Mouse (Mus musculus) myocyte (in vitro differentiated cells): ENCODE measurements around the gene St6galnac3. TPM values are rescaled to one million over a fixed set of nuclear protein-coding genes. Genes with fewer than 3 reads are reported as not detected.

Experiments
- H3K27me3 ChIP-seq: one replicate; pipeline ENCODE4 v1.6.1; 2011; ENCODE audit not compliant: control insufficient read depth, insufficient read depth, insufficient read length
- H3K36me3 ChIP-seq: one replicate; pipeline ENCODE4 v1.6.1; 2011; ENCODE audit not compliant: control insufficient read depth, insufficient read depth
- H3K4me2 ChIP-seq: one replicate; pipeline ENCODE4 v1.6.1; 2011; ENCODE audit warnings: low read depth, control low read depth
- H3K4me3 ChIP-seq: one replicate; pipeline ENCODE4 v1.5.1; 2011; ENCODE audit warnings: mild to moderate bottlenecking, control low read depth, moderate library complexity
- H3K79me2 ChIP-seq: one replicate; pipeline ENCODE4 v1.6.1; 2011; ENCODE audit not compliant: control insufficient read depth, insufficient read depth
- H3ac ChIP-seq: one replicate; pipeline ENCODE4 v1.6.1; 2011; ENCODE audit not compliant: control insufficient read depth, insufficient read length
- CEBPB ChIP-seq: IDR thresholded peaks from 2 replicates; pipeline ENCODE4 v1.6.1; 2011; ENCODE audit warnings: mild to moderate bottlenecking, moderate library complexity; ENCODE audit not compliant: poor library complexity, insufficient read depth, severe bottlenecking
- E2F4 ChIP-seq: IDR thresholded peaks from one replicate; pipeline ENCODE4 v1.6.1; 2011; ENCODE audit warnings: mild to moderate bottlenecking, control low read depth, moderate library complexity; ENCODE audit not compliant: insufficient read depth
- MAX ChIP-seq: IDR thresholded peaks from one replicate; pipeline ENCODE4 v1.6.1; 2011; ENCODE audit warnings: low read depth, mild to moderate bottlenecking, control low read depth
- MYOD1 ChIP-seq, 3 experiments: IDR thresholded peaks; one replicate each; pipeline ENCODE4 v1.6.1; 2011; ENCODE audit warnings: control low read depth in 2 of 3, low read depth in 2 of 3, mild to moderate bottlenecking in 2 of 3, moderate library complexity in 1 of 3; ENCODE audit not compliant: insufficient read length in 2 of 3, control insufficient read depth in 1 of 3
- MYOG ChIP-seq, 3 experiments: IDR thresholded peaks; one replicate each; pipeline ENCODE4 v1.6.1; 2011; ENCODE audit warnings: control low read depth in 2 of 3, low read depth in 2 of 3, mild to moderate bottlenecking in 2 of 3; ENCODE audit not compliant: insufficient read length in 2 of 3, control insufficient read depth in 1 of 3, insufficient read depth in 1 of 3
- POLR2A ChIP-seq: IDR thresholded peaks from one replicate; pipeline ENCODE4 v1.6.1; 2011; ENCODE audit warnings: low read depth, mild to moderate bottlenecking, control low read depth, moderate library complexity; ENCODE audit not compliant: insufficient read length
- POLR2AphosphoS2 ChIP-seq: IDR thresholded peaks from one replicate; pipeline ENCODE4 v1.6.1; 2011; ENCODE audit warnings: low read depth, control low read depth; ENCODE audit not compliant: insufficient read length
- REST ChIP-seq: IDR thresholded peaks from one replicate; pipeline ENCODE4 v1.6.1; 2011; ENCODE audit warnings: mild to moderate bottlenecking, control low read depth, moderate library complexity; ENCODE audit not compliant: insufficient read depth, insufficient read length
- SRF ChIP-seq: IDR thresholded peaks from one replicate; pipeline ENCODE4 v1.6.1; 2011; ENCODE audit warnings: low read depth; ENCODE audit not compliant: control insufficient read depth, insufficient read length
- TCF12 ChIP-seq: IDR thresholded peaks from one replicate; pipeline ENCODE4 v1.6.1; 2011; ENCODE audit warnings: mild to moderate bottlenecking, control low read depth; ENCODE audit not compliant: poor library complexity, insufficient read depth, severe bottlenecking
- TCF3 ChIP-seq: IDR thresholded peaks from one replicate; pipeline ENCODE4 v1.6.1; 2011; ENCODE audit warnings: low read depth, control low read depth; ENCODE audit not compliant: insufficient read length
- USF1 ChIP-seq: IDR thresholded peaks from one replicate; pipeline ENCODE4 v1.6.1; 2011; ENCODE audit warnings: low read depth, mild to moderate bottlenecking, control low read depth, moderate library complexity
- polyA plus RNA-seq: library from polyadenylated mRNA; unstranded; fragments of >200 nt; fragmentation: generic; extraction: Trizol; gene quantifications from one replicate; pipeline ENCODE4 v1.2.1, GENCODE M21; 2012; ENCODE audit warnings: missing spikeins

St6galnac3 gene
- polyA plus RNA-seq, 1 experiment, result not detected

DNA sequence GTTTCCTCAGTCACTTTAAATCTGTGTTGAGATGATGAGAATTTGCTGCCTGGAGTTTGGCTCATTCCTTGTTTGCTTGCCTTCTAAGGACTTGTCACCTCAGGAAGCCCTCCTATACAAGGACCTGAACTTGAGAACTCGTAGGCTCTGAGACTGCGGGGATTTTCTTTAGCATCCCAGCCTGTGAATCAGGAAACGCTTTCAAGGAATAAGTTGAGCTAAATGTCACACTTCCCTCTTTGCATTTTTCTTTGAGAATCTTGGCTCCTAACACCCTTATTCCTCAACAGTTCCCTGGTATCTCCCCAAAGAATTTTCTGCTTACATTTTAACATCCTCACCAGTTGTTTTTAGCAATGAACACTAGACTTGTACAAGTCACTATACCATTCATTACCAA lies 539.9 kb downstream of the St6galnac3 start:
- Histone ChIP-seq H3K27me3 (no peaks in the 10 kb centered on the region), H3ac (no peak overlapping the region), H3K36me3 (no peaks in the 10 kb centered on the region), H3K4me2 (no peak overlapping the region), H3K4me3 (no peak overlapping the region), H3K79me2 (no peaks in the 10 kb centered on the region)
- TF ChIP-seq TCF3 (no peak), MYOD1 (IDR thresholded peaks at IDR 0.05; ENCODE audit: control insufficient read depth in 1 of 3, insufficient read length in 2 of 3, low read depth in 2 of 3) (no peak), SRF (no peak), POLR2A (no peak), REST (no peak), MAX (no peak), CEBPB (no peak), TCF12 (no peak)

DNA sequence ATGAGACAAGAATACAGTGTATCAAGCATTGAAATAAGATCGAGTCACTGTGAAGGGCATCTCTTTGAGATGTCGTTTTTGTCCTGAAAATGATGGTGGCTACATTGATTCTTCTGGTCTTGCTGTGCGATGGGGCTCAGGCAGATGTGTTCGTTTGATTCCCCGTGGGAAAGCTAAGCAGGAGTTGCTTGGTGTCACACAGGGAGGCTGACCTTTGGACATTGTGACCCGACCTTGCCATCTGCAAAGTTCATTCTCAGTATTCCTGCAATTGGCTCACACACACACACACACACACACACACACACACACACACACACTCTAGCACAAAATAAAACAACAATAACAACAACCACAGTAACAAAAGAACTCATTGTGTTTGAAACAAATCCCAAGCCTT lies 543.7 kb downstream of the St6galnac3 start:
- H3K79me2 ChIP-seq, result no peaks in the 10 kb centered on the region
- H3K4me2 ChIP-seq, result no peak overlapping the region
- H3K27me3 ChIP-seq, result no peaks in the 10 kb centered on the region
- no peak overlapping the region for H3K4me3 ChIP-seq
- TF ChIP-seq MYOD1 (IDR thresholded peaks at IDR 0.05; ENCODE audit: control insufficient read depth in 1 of 3, insufficient read length in 2 of 3, low read depth in 2 of 3), result no peak
- TF ChIP-seq CEBPB, result no peak
- TF ChIP-seq TCF3, result no peak
- no peak for TF ChIP-seq SRF
- TF ChIP-seq TCF12, result no peak
- no peak for TF ChIP-seq USF1
- no peak for TF ChIP-seq POLR2AphosphoS2
- TF ChIP-seq E2F4, result no peak
- no peak for TF ChIP-seq MYOG (IDR thresholded peaks at IDR 0.05; ENCODE audit: control insufficient read depth in 1 of 3, insufficient read depth in 1 of 3, insufficient read length in 2 of 3, low read depth in 2 of 3)
- TF ChIP-seq POLR2A, result no peak
- no peak for TF ChIP-seq MAX
- no peak for TF ChIP-seq REST
- no peaks in the 10 kb centered on the region for H3K36me3 ChIP-seq
- no peak overlapping the region for H3ac ChIP-seq

DNA sequence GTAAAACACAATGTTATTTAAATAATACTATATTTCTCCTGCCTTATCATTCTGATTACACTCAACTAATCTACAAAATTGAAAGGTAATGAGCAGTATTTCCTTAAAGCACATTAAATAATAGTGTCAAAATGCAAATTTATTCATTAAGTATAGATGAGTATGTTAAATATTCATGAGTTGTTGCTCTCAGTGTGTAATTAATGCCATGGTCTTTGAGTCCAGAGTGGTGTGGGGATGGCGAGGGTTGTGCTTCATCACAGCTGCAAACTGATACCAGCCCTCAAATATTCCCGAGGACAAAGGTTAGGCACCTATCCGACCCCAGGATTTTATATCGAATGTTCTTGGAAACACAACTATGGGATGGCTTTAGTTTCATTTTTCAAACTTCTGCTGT lies 548.2 kb downstream of the St6galnac3 start:
- Histone ChIP-seq H3K4me2 (no peak overlapping the region), H3ac (no peak overlapping the region), H3K79me2 (no peaks in the 10 kb centered on the region), H3K36me3 (no peaks in the 10 kb centered on the region), H3K27me3 (no peaks in the 10 kb centered on the region), H3K4me3 (no peak overlapping the region)
- TF ChIP-seq MYOD1 (IDR thresholded peaks at IDR 0.05; ENCODE audit: control insufficient read depth in 1 of 3, insufficient read length in 2 of 3, low read depth in 2 of 3), result no peak
- no peak for TF ChIP-seq POLR2A
- no peak for TF ChIP-seq POLR2AphosphoS2
- TF ChIP-seq TCF3, result no peak
- TF ChIP-seq REST, result no peak
- TF ChIP-seq TCF12, result no peak

DNA sequence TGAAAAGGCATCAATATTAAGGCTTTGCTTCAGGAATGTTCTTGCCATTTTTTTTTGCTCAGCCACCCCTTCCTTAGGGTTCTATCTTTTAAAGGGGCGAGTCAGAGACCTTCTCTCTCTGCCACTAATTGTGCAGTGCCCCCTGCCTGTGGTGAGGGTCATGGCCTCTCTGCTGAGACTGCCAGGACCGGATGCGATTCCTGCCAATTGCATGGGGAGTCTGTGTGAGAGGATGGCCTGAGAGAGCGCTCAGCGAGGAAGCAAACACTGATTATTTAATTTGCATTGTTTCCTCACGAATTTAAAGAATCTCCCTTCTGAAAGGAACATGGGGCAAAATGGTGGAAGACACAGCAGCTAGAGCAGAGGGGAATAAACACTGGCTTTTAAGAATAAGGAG lies 548.6 kb downstream of the St6galnac3 start:
- Histone ChIP-seq H3K27me3 (no peaks in the 10 kb centered on the region), H3ac (no peak overlapping the region), H3K36me3 (no peaks in the 10 kb centered on the region), H3K4me2 (no peak overlapping the region), H3K79me2 (no peaks in the 10 kb centered on the region), H3K4me3 (no peak overlapping the region)
- TF ChIP-seq TCF12 (no peak), POLR2A (no peak), TCF3 (no peak), POLR2AphosphoS2 (no peak), MAX (no peak), REST (no peak), CEBPB (no peak), SRF (no peak), E2F4 (no peak), MYOG (IDR thresholded peaks at IDR 0.05; ENCODE audit: control insufficient read depth in 1 of 3, insufficient read depth in 1 of 3, insufficient read length in 2 of 3, low read depth in 2 of 3) (no peak)

DNA sequence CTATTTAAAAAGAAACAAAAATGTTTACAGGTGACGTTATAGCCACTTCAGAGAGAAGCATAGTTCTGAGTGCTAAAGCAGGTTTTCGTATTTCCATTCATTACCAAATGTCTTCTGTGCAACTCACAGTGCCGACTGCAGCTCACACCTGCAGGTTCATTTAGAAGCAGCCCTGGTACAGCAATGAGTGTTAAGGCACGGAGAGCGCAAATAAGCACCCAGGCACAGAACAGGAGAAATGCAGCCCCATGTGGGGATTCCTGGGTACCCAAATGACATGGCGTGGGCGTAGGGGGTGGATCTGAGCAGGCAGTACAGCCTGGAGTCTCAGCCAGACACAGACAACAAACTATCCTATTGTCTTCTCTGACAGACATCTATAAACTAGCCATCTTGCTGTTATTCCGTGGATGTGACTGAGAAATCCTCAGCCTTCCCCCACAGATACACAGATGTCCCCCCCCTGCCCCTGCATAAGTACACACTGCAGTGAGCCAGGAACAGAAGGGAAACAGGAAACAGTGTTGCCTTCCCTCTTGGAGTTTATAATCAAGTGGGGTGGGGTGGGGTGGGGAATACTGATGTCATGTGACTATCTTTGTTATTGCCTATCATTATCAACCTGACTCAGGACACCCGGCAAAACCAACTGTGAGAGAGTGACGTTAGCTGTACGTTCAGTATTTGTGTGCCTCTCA lies 550.5 kb downstream of the St6galnac3 start:
- Histone ChIP-seq H3K27me3 (no peaks in the 10 kb centered on the region), H3K79me2 (no peaks in the 10 kb centered on the region), H3K4me3 (no peak overlapping the region), H3K4me2 (no peak overlapping the region), H3ac (no peak overlapping the region), H3K36me3 (no peaks in the 10 kb centered on the region)
- TF ChIP-seq MYOG (IDR thresholded peaks at IDR 0.05; ENCODE audit: control insufficient read depth in 1 of 3, insufficient read depth in 1 of 3, insufficient read length in 2 of 3, low read depth in 2 of 3) (no peak), SRF (no peak), POLR2A (no peak), CEBPB (no peak), POLR2AphosphoS2 (no peak), MYOD1 (IDR thresholded peaks at IDR 0.05; ENCODE audit: control insufficient read depth in 1 of 3, insufficient read length in 2 of 3, low read depth in 2 of 3) (no peak), TCF3 (no peak), REST (no peak), MAX (no peak)
